Mouse (Mus musculus) liver, postnatal 0 days (tissue): ENCODE results near the gene Msh4. TPM values are rescaled to one million over a fixed set of nuclear protein-coding genes. Genes with fewer than 3 reads are reported as not detected.

Experiments
- ATAC-seq: fragments of 200-750 bp; cut with Nextera tagmentation; 2 replicates; pipeline ENCODE4 v1.8.0; 2017; ENCODE audit warnings: mild to moderate bottlenecking, moderate library complexity
- DNase-seq: peaks from one replicate; pipeline ENCODE4 v3.0.0-alpha.2; 2016
- H3K27ac ChIP-seq: fragments of 300-500 bp; sonication (generic); 2 replicates; pipeline ENCODE4 v1.5.1; 2014; ENCODE audit warnings: antibody characterized with exemption, moderate library complexity, mild to moderate bottlenecking, low read depth
- H3K27me3 ChIP-seq: fragments of 300-500 bp; sonication (generic); 2 replicates; pipeline ENCODE4 v1.6.1; 2014; ENCODE audit warnings: low read length, control low read depth, mixed read lengths; ENCODE audit not compliant: insufficient read depth
- H3K36me3 ChIP-seq: fragments of 300-500 bp; sonication (generic); replicated peaks from 2 replicates; pipeline ENCODE4 v1.6.1; 2014; ENCODE audit warnings: mild to moderate bottlenecking, control low read depth, low read length, moderate library complexity, mixed read lengths; ENCODE audit not compliant: insufficient read depth
- H3K4me1 ChIP-seq: fragments of 300-500 bp; sonication (generic); 2 replicates; pipeline ENCODE4 v1.6.1; 2014; ENCODE audit warnings: antibody characterized with exemption, mild to moderate bottlenecking, control low read depth; ENCODE audit not compliant: insufficient read depth
- H3K4me2 ChIP-seq: fragments of 300-500 bp; sonication (generic); 2 replicates; pipeline ENCODE4 v1.6.1; 2014; ENCODE audit warnings: low read depth, mild to moderate bottlenecking, low read length, moderate library complexity, mixed read lengths
- H3K4me3 ChIP-seq: fragments of 300-500 bp; sonication (generic); 2 replicates; pipeline ENCODE4 v1.5.1; 2014; ENCODE audit warnings: low read depth, low read length
- H3K9ac ChIP-seq: fragments of 300-500 bp; sonication (generic); replicated peaks from 2 replicates; pipeline ENCODE4 v1.6.1; 2014; ENCODE audit warnings: mild to moderate bottlenecking, moderate library complexity
- H3K9me3 ChIP-seq: fragments of 300-500 bp; sonication (generic); 2 replicates; pipeline ENCODE4 v1.6.1; 2016; ENCODE audit warnings: mild to moderate bottlenecking, control low read depth, low read length, mixed read lengths
- CTCF ChIP-seq: sonication (generic); IDR thresholded peaks from 2 replicates; pipeline ENCODE4 v1.5.1; 2016; ENCODE audit warnings: antibody characterized with exemption, low read depth
- EP300 ChIP-seq: IDR thresholded peaks from 2 replicates; pipeline ENCODE4 v1.6.1; 2016; ENCODE audit warnings: antibody characterized with exemption, low read depth, mild to moderate bottlenecking
- WGBS: fragments of 180-500 bp; shearing (Covaris S2); extraction: QIAGEN DNeasy Blood & Tissue Kit; methylation state at CpG from one replicate; pipeline ENCODE4 v1.1.7; 2014; ENCODE audit not compliant: insufficient replicate concordance; 5-methylcytosine and 5-hydroxymethylcytosine counted together
- polyA plus RNA-seq: library from polyadenylated mRNA; unstranded; fragments of >200 nt; fragmentation: Nextera tagmentation; extraction: Ambion mirVana; gene quantifications from 2 replicates; pipeline ENCODE4 v1.2.1, GENCODE M21; 2015

The Msh4 gene
- polyA plus RNA-seq, 1 experiment from 2014 or later = not detected

GRCm38 (mm10) chr3:153912546-153913509 lies 6.9 kb upstream of the Msh4 start, which contains the start of gene Rabggtb:
Gene Rabggtb, minus strand, starts transcription at chr3:153913009.
- H3K9me3 ChIP-seq = no peaks in the 10 kb centered on the region
- H3K4me2 ChIP-seq = peak within 1 kb of the TSS; percentile 87
- peak; percentile 47; the same call in 1 of the 2 replicates for TF ChIP-seq EP300
- TF ChIP-seq CTCF = no peak
- H3K27ac ChIP-seq = peak within 1 kb of the TSS; percentile 92
- DNase-seq = peak; percentile 97
- peaks cover 36% of the 10 kb centered on the region for H3K4me1 ChIP-seq
- H3K27me3 ChIP-seq = no peaks in the 10 kb centered on the region
- peaks cover 37% of the 10 kb centered on the region for H3K36me3 ChIP-seq
- ATAC-seq = peak; percentile 97
- under 1% methylated on average over 65 of the region's 65 CpGs for WGBS
- H3K9ac ChIP-seq = peak within 1 kb of the TSS; percentile 83
- H3K4me3 ChIP-seq = peak within 1 kb of the TSS; percentile 69

- DNase-seq = no peak
- no peak for ATAC-seq
- H3K4me1 ChIP-seq = peaks cover 36% of the 10 kb centered on the region
- peak overlapping the region; percentile 83 for H3K9ac ChIP-seq
- H3K4me3 ChIP-seq = peak overlapping the region; percentile 69
- TF ChIP-seq EP300 (no peak), CTCF (no peak)
- peaks cover 46% of the 10 kb centered on the region for H3K36me3 ChIP-seq
- H3K4me2 ChIP-seq = peak overlapping the region; percentile 87
- WGBS = under 1% methylated on average over 12 of the region's 12 CpGs
- H3K9me3 ChIP-seq = no peaks in the 10 kb centered on the region
- no peaks in the 10 kb centered on the region for H3K27me3 ChIP-seq
- peak overlapping the region; percentile 92 for H3K27ac ChIP-seq
These were observed 6.0 kb upstream of the Msh4 start for GRCm38 (mm10) chr3:153911882-153912440.

GRCm38 (mm10) chr3:153911197-153911881 lies 5.4 kb upstream of the Msh4 start:
- peak overlapping the region; percentile 92 for H3K27ac ChIP-seq
- no peaks in the 10 kb centered on the region for H3K9me3 ChIP-seq
- TF ChIP-seq EP300 (no peak), CTCF (no peak)
- H3K4me1 ChIP-seq = peaks cover 36% of the 10 kb centered on the region
- H3K27me3 ChIP-seq = no peaks in the 10 kb centered on the region
- ATAC-seq = no peak
- 30% methylated on average over 8 of the region's 8 CpGs for WGBS
- H3K36me3 ChIP-seq = peaks cover 52% of the 10 kb centered on the region
- DNase-seq = peak; percentile 58
- peak overlapping the region; percentile 69 for H3K4me3 ChIP-seq
- H3K9ac ChIP-seq = peak overlapping the region; percentile 83
- peak overlapping the region; percentile 87 for H3K4me2 ChIP-seq

GRCm38 (mm10) chr3:153910489-153910888 lies 4.6 kb upstream of the Msh4 start:
- DNase-seq (no peak), ATAC-seq (no peak)
- peak overlapping the region; percentile 92; the same call in 1 of the 2 replicates for H3K27ac ChIP-seq
- no peaks in the 10 kb centered on the region for H3K27me3 ChIP-seq
- H3K4me1 ChIP-seq = peaks cover 36% of the 10 kb centered on the region
- no peak for TF ChIP-seq EP300
- TF ChIP-seq CTCF = no peak
- no peaks in the 10 kb centered on the region for H3K9me3 ChIP-seq
- peak overlapping the region; percentile 87 for H3K4me2 ChIP-seq
- 48% methylated on average over 7 of the region's 7 CpGs for WGBS
- H3K4me3 ChIP-seq = peak overlapping the region; percentile 69
- peaks cover 61% of the 10 kb centered on the region for H3K36me3 ChIP-seq
- H3K9ac ChIP-seq = peak overlapping the region; percentile 83

GRCm38 (mm10) chr3:153908919-153909318 lies 3.0 kb upstream of the Msh4 start:
- Histone ChIP-seq H3K9me3 (no peaks in the 10 kb centered on the region), H3K27me3 (no peaks in the 10 kb centered on the region), H3K9ac (peak overlapping the region; percentile 32; the same call in 1 of the 2 replicates), H3K36me3 (peaks cover 76% of the 10 kb centered on the region), H3K4me1 (peaks cover 35% of the 10 kb centered on the region), H3K27ac (peak overlapping the region; percentile 26; the same call in 1 of the 2 replicates), H3K4me2 (peak overlapping the region; percentile 87), H3K4me3 (0 out of 2 replicates have a peak overlapping the region, but pooled peaks have one; percentile 69)
- DNase-seq = no peak
- no peak for ATAC-seq
- WGBS = 65% methylated on average over 5 of the region's 5 CpGs
- TF ChIP-seq EP300 = no peak
- no peak for TF ChIP-seq CTCF
